16 mouse cellular contexts compared by ENCODE assay signal in genomic region chr1:58415442-58415841, GRCm38 (mm10). TPM values are rescaled to one million over a fixed set of nuclear protein-coding genes. Genes with fewer than 3 reads are reported as not detected.
DNase-seq lines count a peak whose midpoint lies in the region; ATAC-seq and TF ChIP-seq lines count a peak whose summit lies in the region.
"Had no signal": no experiment of that assay in that cellular context is flagged by ENCODE, and none has a peak within 500 bp of the region (broad histone marks: within the 10 kb centered on the region; RNA-seq: fewer than 3 reads in every experiment).

No protein-coding gene starts in this region.

- H3K4me3 ChIP-seq in heart, adult 2 months = no peak overlapping the region
- H3K4me3 ChIP-seq in lung, embryonic 14.5 days (ENCODE audit: low read depth, low read length) = no peak overlapping the region
- no peak overlapping the region for H3K4me3 ChIP-seq in lung, adult 2 months (replicated peaks; ENCODE audit: extremely low read depth, low read depth, low read length)
- H3K4me3 ChIP-seq: intestine, embryonic 15.5 days had no signal

- no peak overlapping the region for H3K4me2 ChIP-seq in lung, embryonic 14.5 days
- H3K4me2 ChIP-seq: intestine, embryonic 15.5 days; liver, embryonic 11.5 days had no signal

- TF ChIP-seq CTCF in heart, adult 2 months (IDR thresholded peaks at IDR 0.05) = peak; percentile 63
- TF ChIP-seq CTCF in lung, embryonic 14.5 days (IDR thresholded peaks at IDR 0.05; ENCODE audit: low read depth) = no peak
- no peak for TF ChIP-seq CTCF in lung, adult 2 months (IDR thresholded peaks at IDR 0.05; ENCODE audit: insufficient read depth, low read length)

- ATAC-seq in lung, embryonic 14.5 days (ENCODE audit: insufficient read depth) = no peak
- ATAC-seq in CD4-positive, CD25-positive, alpha-beta regulatory T cell, adult 4 months = peak; percentile 59
- ATAC-seq in inflammation-experienced regulatory T-cells, adult 6 months = peak; percentile 49
- ATAC-seq: intestine, embryonic 15.5 days had no signal

- 0 out of 2 replicates have a peak, but pooled peaks cover 3% of the 10 kb centered on the region for H3K79me2 ChIP-seq in heart, adult 2 months (replicated peaks; ENCODE audit: control insufficient read depth, insufficient read depth, low read length)

- H3K9ac ChIP-seq in heart, adult 2 months (ENCODE audit: low read depth, low read length) = no peak overlapping the region
- no peak overlapping the region for H3K9ac ChIP-seq in lung, embryonic 14.5 days
- H3K9ac ChIP-seq: intestine, embryonic 15.5 days had no signal

- intact Hi-C loops in heart, adult 2 months (cut with DNase I) = loop anchor here (1.0 kb wide), 1 partner anchor 20 kb away; no protein-coding TSS in a partner anchor

- no peak for TF ChIP-seq POLR2A in heart, adult 2 months (IDR thresholded peaks at IDR 0.05; ENCODE audit: insufficient read depth, low read depth, low read length)
- TF ChIP-seq POLR2A in lung, adult 2 months (IDR thresholded peaks at IDR 0.05; ENCODE audit: borderline replicate concordance, extremely low read depth, low read depth, low read length) = no peak

- H3K27ac ChIP-seq in heart, adult 2 months = no peak overlapping the region
- no peak overlapping the region for H3K27ac ChIP-seq in lung, embryonic 14.5 days (ENCODE audit: low read depth)
- H3K27ac ChIP-seq: intestine, embryonic 15.5 days had no signal

- 31% methylated on average over 1 of the region's 1 CpGs for WGBS in heart, adult 2 months
- WGBS in lung, embryonic 14.5 days = 26% methylated on average over 1 of the region's 1 CpGs
- WGBS in lung, adult 2 months = 26% methylated on average over 1 of the region's 1 CpGs

- H3K4me1 ChIP-seq in heart, adult 2 months (ENCODE audit: control insufficient read depth, insufficient read depth, low read length) = peaks cover 5% of the 10 kb centered on the region
- H3K4me1 ChIP-seq in lung, embryonic 14.5 days (ENCODE audit: insufficient read depth) = no peaks in the 10 kb centered on the region
- peaks cover 9% of the 10 kb centered on the region for H3K4me1 ChIP-seq in lung, adult 2 months (ENCODE audit: control insufficient read depth, insufficient read depth, low read length)

- no peak for DNase-seq in heart, adult 2 months
- DNase-seq in heart, postnatal 4 days = no peak
- DNase-seq in lung, embryonic 14.5 days = peak; percentile 32
- no peak for DNase-seq in lung, adult 2 months
- no peak for DNase-seq in cerebellum, adult 18-20 months
- DNase-seq in gastrocnemius, postnatal 4 days (ENCODE audit: low spot score in 2 of 2) = no peak
- DNase-seq: adrenal gland, adult 2 months; cerebellum, adult 9-11 months; kidney, postnatal 4 days; lung, postnatal 4 days; right cerebral cortex, postnatal 14 days; thymus, adult 18-20 months had no signal

- H3K27me3 ChIP-seq in heart, adult 2 months (ENCODE audit: control insufficient read depth, insufficient read depth, low read length) = no peaks in the 10 kb centered on the region
- H3K27me3 ChIP-seq in lung, embryonic 14.5 days (ENCODE audit: insufficient read depth, low read length) = no peaks in the 10 kb centered on the region
- H3K27me3 ChIP-seq: intestine, embryonic 15.5 days had no signal

- no peaks in the 10 kb centered on the region for H3K9me3 ChIP-seq in lung, embryonic 14.5 days (ENCODE audit: low read depth, low read length)
- H3K9me3 ChIP-seq: intestine, embryonic 15.5 days had no signal

- no peak for TF ChIP-seq EP300 in heart, adult 2 months (IDR thresholded peaks at IDR 0.05; ENCODE audit: insufficient read depth, low read depth, low read length)

- peaks cover 71% of the 10 kb centered on the region for H3K36me3 ChIP-seq in heart, adult 2 months (ENCODE audit: control insufficient read depth, insufficient read depth, low read length)
- H3K36me3 ChIP-seq in lung, embryonic 14.5 days (ENCODE audit: insufficient read depth) = peaks cover 94% of the 10 kb centered on the region

RNA-seq across cellular contexts. Expression of gene Clk1, which starts 8.4 kb away (rescaled TPM):
- total RNA-seq in heart, adult 2 months (2021) = 10 to 100 TPM; 50.2 to 50.4 TPM
- 43.3 and 82.3 TPM in 2 replicates for polyA plus RNA-seq in heart, adult 2 months (2012; rRNA removed)
- 10 to 100 TPM; 60.7 to 61.5 TPM for total RNA-seq in heart, postnatal 4 days (2021)
- 175 and 179 TPM in 2 replicates for polyA plus RNA-seq in lung, embryonic 14.5 days (2014; fragmentation: Nextera tagmentation; extraction: Ambion mirVana)
- 46.5 and 89.9 TPM in 2 replicates for polyA plus RNA-seq in lung, adult 2 months (2012; rRNA removed)
- polyA plus RNA-seq in CD4-positive, CD25-positive, alpha-beta regulatory T cell, adult 4 months (2017; shearing (Covaris generic)) = 100 to 1,000 TPM; 507 to 582 TPM
- 100 to 1,000 TPM; 382 to 646 (median 498) TPM for polyA plus RNA-seq in inflammation-experienced regulatory T-cells, adult 6 months (2017; shearing (Covaris generic))
- total RNA-seq in gastrocnemius, postnatal 4 days (2021) = 10 to 100 TPM; 56.7 to 80.5 TPM

RNA-seq across cellular contexts. Expression of gene Bzw1, which starts 22.7 kb away (rescaled TPM):
- total RNA-seq in heart, adult 2 months (2021) = 10 to 100 TPM; 62.6 to 70.7 TPM
- 14.5 and 28.6 TPM in 2 replicates for polyA plus RNA-seq in heart, adult 2 months (2012; rRNA removed)
- total RNA-seq in heart, postnatal 4 days (2021) = 100 to 1,000 TPM; 135 to 136 TPM
- polyA plus RNA-seq in lung, embryonic 14.5 days (2014; fragmentation: Nextera tagmentation; extraction: Ambion mirVana) = 406 and 424 TPM in 2 replicates
- 14.5 and 20.3 TPM in 2 replicates for polyA plus RNA-seq in lung, adult 2 months (2012; rRNA removed)
- polyA plus RNA-seq in CD4-positive, CD25-positive, alpha-beta regulatory T cell, adult 4 months (2017; shearing (Covaris generic)) = 100 to 1,000 TPM; 388 to 409 TPM
- polyA plus RNA-seq in inflammation-experienced regulatory T-cells, adult 6 months (2017; shearing (Covaris generic)) = 100 to 1,000 TPM; 360 to 576 (median 385) TPM
- 100 to 1,000 TPM; 116 to 130 TPM for total RNA-seq in gastrocnemius, postnatal 4 days (2021)

RNA-seq across cellular contexts. Expression of gene Nif3l1, which starts 29.5 kb away (rescaled TPM):
- total RNA-seq in heart, adult 2 months (2021) = 1 to 10 TPM; 9.1 to 9.4 TPM
- 14.5 and 25.7 TPM in 2 replicates for polyA plus RNA-seq in heart, adult 2 months (2012; rRNA removed)
- 10 to 100 TPM; 13.7 to 18.4 TPM for total RNA-seq in heart, postnatal 4 days (2021)
- 53.0 and 53.8 TPM in 2 replicates for polyA plus RNA-seq in lung, embryonic 14.5 days (2014; fragmentation: Nextera tagmentation; extraction: Ambion mirVana)
- polyA plus RNA-seq in lung, adult 2 months (2012; rRNA removed) = 13.9 and 19.2 TPM in 2 replicates
- 10 to 100 TPM; 43.6 to 56.9 TPM for polyA plus RNA-seq in CD4-positive, CD25-positive, alpha-beta regulatory T cell, adult 4 months (2017; shearing (Covaris generic))
- 10 to 100 TPM; 39.2 to 58.9 (median 57.3) TPM for polyA plus RNA-seq in inflammation-experienced regulatory T-cells, adult 6 months (2017; shearing (Covaris generic))
- total RNA-seq in gastrocnemius, postnatal 4 days (2021) = 10 to 100 TPM; 13.8 to 14.1 TPM

RNA-seq across cellular contexts. Expression of gene Ppil3, which starts 29.8 kb away (rescaled TPM):
- total RNA-seq in heart, adult 2 months (2021) = 10 to 100 TPM; 17.5 to 19.6 TPM
- polyA plus RNA-seq in heart, adult 2 months (2012; rRNA removed) = 18.3 and 23.2 TPM in 2 replicates
- total RNA-seq in heart, postnatal 4 days (2021) = 10 to 100 TPM; 18.9 to 19.8 TPM
- polyA plus RNA-seq in lung, embryonic 14.5 days (2014; fragmentation: Nextera tagmentation; extraction: Ambion mirVana) = 51.1 and 61.5 TPM in 2 replicates
- polyA plus RNA-seq in lung, adult 2 months (2012; rRNA removed) = 9.8 and 15.0 TPM in 2 replicates
- polyA plus RNA-seq in CD4-positive, CD25-positive, alpha-beta regulatory T cell, adult 4 months (2017; shearing (Covaris generic)) = 10 to 100 TPM; 61.1 to 68.8 TPM
- 10 to 100 TPM; 70.0 to 79.5 (median 70.1) TPM for polyA plus RNA-seq in inflammation-experienced regulatory T-cells, adult 6 months (2017; shearing (Covaris generic))
- 10 to 100 TPM; 24.8 to 25.9 TPM for total RNA-seq in gastrocnemius, postnatal 4 days (2021)

Comparison
In these comparisons a context has a peak if more than half of its experiments do, and no peak if none do; other contexts are left out.
1. RNA of gene Bzw1, which starts 22.7 kb away (polyA plus RNA-seq): 388 to 409 TPM in CD4-positive, CD25-positive, alpha-beta regulatory T cell, adult 4 months, 406 to 424 TPM in lung, embryonic 14.5 days and 360 to 576 TPM in inflammation-experienced regulatory T-cells, adult 6 months; 14.5 to 20.3 TPM in lung, adult 2 months and 14.5 to 28.6 TPM in heart, adult 2 months; every median in the first group is over 10 times any median in the second.